Mouse (Mus musculus) cerebellum, postnatal 4 days (tissue): ENCODE results near the gene Krt35.

Experiments
- DNase-seq, 2 experiments: peaks; one replicate each; pipeline ENCODE4 v3.0.0; 2022; ENCODE audit warnings: low spot score in 2 of 2, mixed read lengths in 1 of 2

Gene Krt35

DNA sequence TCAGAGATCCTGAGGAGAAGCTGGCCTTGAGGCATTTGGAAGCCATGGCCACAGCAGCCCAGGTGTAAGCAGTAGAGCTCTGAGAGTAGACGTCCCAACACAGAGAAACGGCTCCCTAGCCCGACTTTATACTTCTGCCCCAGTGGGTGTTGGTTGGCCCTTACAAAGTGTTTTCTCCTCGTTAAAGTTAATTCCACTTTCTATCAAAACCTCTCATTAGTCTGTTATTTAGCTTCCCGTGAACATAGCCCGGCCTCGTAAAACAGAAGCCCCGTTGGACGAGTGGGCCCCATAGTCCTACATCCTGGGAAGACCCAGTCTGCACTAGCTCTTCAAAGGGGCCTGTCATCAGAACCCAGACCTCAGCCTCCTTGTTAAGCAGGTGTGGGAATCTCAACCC, at the start of gene Krt35:
Krt35 (minus strand) TSS at position 101 of the 400 bp plus-strand sequence.
- DNase-seq, result no peak

DNA sequence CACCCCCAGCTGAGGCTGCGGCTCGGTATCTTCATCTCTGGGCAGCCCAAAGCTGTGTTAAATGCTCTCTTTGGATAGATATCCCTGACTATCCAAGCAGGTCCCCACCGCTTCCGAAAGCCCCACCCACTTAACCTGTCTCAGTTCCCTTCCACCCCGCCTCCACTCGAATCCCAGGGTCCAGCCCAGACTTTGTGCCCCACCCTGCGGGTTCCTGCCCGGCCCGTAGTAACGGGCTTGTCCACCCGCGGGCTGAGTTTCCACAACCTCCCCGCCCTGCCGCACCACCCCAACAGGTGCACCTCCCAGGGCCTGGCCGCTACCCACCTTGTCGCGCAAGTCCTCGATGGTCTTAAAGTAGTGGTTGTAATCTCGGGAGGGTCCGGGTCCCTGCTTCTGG, 49.1 kb upstream of the Krt35 start:
- DNase-seq, result no peak

GRCm38 (mm10) chr11:100140966-100141365, 44.9 kb upstream of the Krt35 start:
- no peak for DNase-seq

DNA sequence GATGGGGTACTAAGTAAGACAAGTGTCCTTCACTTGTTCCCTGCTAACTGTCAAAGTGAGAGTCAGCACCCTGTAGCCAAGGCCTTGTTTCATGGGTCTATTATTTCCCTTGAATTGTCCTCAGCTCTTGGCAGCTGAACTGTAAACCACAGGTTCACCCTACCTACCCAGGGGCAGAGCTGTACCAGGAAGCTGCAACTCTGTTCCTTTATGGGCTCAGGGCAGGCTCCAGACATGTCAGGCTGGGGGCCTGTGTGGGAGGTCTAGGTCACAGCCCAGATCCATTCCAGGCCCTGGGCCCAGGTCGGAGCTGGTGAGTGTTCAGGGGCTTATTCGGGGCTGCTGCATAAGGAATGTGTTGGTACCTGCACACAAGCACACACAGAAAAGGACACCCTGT, 43.4 kb upstream of the Krt35 start:
- no peak for DNase-seq

DNA sequence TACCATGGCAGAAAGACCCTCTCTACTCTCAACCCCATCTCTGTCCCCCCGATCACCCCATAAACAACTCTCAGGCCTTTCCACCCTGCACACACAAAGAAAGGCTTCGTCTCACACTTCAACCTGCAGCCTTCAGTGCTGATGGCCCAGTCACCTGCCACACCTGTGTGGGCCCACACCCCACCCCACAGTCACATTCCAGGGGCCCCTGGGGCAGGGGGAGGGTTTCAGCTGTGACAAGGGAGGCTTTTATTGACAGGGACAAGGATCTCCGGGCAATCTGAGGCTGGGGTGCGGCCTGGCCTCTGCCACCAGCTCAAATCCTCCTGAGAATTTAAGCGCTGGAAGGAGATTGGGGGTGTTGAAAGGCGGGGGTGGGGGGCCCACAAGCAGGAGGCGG, 42.8 kb upstream of the Krt35 start:
- DNase-seq, result no peak

DNA sequence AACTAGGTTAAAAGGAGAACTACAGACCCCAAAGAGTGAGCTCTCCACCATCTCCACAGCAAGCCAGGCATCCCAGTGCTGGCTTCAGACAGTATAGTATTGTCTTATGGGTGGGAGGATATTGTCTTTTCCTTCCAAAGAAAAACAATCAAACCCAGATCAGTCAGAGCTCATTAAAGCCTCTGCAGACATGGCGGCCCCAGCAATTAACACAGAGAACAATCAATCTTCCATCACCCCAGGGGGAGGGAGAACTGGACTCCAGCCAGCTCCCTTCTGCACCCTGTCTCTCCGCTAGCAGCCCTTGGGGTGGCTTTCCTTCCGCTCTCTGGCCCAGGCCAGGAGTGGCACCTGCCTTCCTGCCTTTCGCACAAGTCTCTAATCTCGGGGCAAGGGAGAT, 41.7 kb upstream of the Krt35 start:
- no peak for DNase-seq

GRCm38 (mm10) chr11:100136559-100136958, 40.5 kb upstream of the Krt35 start:
- no peak for DNase-seq

DNA sequence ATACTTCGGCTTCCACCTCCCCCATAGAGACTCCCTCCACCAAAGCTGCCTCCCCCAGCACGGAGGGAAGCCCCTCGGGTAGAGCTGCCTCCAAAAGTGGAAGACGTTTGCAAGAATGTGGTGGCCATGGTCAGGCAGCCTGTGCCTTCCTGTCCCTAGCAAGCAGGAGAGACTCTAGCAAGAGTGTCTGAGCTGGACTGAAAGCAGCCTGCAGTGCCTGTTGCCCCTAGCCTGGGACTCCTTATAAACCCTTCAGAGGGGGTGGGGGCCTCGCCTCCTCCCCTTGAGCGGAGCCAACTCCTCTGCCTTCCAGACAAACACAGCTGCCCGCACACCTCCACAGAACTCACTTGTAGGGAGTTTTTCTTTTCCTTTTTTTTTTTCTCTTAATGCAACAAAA, 39.7 kb upstream of the Krt35 start, which contains the start of gene Krt15:
Krt15 (minus strand) TSS at position 198 of the 400 bp plus-strand sequence.
- DNase-seq, result no peak

- no peak for DNase-seq
These were observed 28.9 kb upstream of the Krt35 start for GRCm38 (mm10) chr11:100124901-100125300.

DNA sequence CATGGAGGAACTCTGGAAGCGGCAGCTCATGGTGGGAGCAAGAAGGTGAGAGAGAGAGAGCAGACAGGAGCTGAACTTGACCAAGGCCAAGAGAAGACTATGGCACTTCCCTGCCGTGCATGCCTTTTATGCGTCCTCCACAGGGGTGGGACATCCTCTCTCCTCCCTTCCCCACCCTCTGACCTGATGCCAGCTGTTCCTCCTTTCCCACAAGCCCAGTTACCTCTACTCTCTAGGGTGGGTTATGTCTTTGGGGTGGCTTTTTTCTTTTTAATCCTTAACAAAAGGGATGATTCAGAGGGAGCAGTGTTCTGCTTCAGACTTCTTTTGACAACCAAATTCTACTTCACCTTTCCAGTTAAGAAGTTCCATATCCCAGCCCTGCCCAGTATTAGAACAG, 25.4 kb upstream of the Krt35 start, which contains the start of gene Krt13:
Krt13 (minus strand) TSS at position 101 of the 400 bp plus-strand sequence.
- no peak for DNase-seq

DNA sequence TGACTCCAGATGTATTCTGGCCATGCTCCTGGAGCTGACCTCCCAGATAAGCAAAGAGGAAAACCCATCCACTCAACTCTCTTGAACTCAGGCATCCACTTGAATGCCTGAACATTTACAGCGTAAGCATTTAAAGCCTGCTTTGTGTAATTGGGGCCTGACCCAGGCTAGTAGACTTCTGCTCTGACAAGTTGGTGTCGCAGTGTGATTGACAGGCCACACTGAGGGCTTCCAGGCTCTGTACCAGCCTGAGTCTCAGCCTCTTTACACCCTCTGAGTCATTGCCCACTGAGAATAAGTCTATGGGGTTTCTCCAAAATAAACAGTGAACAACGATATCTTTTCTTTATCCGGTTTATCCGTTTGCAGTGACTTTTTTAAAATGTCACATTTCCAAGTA, 24.3 kb upstream of the Krt35 start:
- DNase-seq, result no peak

DNA sequence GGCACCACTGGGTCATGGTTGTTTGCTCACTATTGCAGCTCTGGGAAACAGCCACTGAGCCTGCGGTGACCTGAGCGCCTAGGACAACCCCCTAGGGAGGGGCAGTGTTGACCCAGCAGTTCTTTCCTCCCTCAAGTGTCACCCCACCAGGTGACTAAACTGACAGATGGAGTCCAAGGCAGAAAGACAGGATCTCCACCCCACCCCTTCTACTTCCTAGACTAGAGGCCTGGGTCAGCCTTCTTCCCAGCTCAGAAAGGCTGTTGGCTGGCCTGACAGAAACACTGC, 17.6 kb upstream of the Krt35 start:
- no peak for DNase-seq

DNA sequence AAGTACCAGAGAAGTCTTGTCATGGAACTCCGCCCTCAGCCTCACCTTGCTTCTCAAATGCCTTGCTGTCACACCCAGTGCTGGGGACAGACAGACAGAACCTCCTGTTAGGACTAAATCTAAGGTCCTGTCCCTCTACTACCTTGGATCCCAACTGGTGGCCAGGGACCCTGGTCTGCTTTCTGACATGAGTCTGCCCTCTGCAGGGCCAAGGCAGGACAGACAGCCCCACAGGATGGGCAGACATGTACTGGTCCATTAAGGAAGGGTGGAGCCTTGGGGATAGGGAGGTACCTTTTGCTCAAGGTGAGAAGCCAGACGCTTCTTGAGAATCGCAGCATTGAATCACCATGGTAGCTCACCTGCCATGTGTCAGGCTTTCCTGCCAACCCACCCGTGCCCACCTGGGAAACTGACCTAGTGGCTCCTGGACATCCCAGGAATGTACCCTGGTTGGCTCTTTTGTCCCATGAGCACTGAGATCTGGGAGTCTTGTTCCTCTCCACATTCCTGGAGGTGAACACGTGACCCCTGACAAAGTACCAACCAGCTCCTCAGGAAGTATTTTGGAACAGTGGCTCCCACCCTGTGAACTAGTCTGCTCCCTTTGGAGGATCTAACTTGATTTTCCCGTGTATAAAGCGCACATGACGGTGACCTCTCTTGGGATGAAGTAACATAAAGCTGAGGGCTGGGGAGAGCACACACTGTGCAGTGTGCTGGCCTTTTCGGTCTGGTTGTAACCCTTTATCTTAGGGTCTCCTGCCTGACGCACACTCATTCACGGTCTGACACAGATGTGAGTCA, 17.1 kb upstream of the Krt35 start:
- no peak for DNase-seq

DNA sequence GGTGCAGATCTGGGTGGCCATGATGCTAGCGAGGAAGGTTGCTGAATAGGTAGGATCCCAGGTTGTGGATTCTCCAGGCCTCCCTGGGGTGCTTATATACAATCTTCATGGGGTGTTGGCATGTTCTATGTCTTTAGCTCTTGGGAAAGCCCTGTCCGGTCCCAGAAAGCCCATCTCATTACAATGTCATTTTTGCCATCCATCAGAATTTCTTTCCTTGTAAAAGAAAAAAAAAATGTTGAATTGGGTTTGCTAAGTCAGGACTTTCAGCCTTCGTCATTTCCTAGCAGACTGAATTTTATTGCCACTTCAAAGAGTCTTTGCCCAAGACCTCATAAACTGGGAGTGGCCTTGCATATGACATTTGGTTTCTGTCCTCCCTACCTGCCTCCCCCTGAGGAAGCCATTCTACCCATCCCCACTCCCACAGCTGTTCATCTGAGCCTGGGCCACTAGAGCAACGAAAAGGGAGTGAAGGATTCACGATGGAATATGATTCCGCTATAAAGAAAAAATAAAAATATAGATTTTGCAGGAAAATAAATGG, 9.6 kb upstream of the Krt35 start, which contains the start of gene Krt36:
Krt36 (minus strand) TSS at position 51 of the 547 bp plus-strand sequence.
- no peak for DNase-seq

- DNase-seq, result no peak
These were observed 6.8 kb upstream of the Krt35 start for GRCm38 (mm10) chr11:100102693-100103429.

DNA sequence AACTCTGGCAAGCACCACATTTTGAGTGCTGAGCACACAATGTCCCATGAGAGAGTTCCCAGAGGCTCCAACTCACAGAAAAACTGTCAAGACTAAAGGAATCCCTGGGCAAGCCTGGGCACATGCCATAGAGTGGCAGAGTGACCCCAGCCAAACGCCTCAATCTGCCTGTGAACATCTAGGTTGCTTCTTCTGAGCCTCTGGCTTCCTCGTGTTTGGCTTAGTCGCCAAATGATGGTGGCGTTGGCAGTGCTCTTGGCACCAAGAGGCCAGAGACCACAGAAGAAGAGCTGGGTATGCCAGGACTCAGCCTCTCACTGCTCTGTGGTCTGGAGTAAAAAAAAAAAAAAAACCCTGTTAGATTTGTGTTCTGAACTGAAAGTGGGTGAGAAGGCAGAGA, 4.3 kb upstream of the Krt35 start:
- DNase-seq, result no peak

DNA sequence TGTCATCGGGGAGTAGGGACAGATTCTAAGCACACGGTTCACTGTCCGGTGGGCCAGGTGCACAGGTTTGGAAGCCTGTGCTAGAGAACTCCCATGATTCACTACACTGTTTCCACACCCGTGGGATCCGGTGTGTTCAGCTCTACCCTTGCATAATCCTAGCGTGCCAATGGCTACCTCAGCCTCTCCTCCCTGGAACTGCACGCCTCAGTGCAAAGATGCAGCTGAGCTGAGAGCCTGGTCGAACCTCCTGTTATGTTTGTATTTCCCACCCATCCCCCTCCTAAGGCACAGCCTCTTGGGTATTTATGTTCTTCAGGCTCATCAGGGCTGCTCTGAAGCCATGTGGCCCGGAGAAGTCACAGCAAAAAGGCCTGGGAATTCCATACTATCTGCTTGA, 1.8 kb upstream of the Krt35 start:
- no peak for DNase-seq

GRCm38 (mm10) chr11:100088378-100089025, 7.5 kb downstream of the Krt35 start:
- DNase-seq, result no peak

DNA sequence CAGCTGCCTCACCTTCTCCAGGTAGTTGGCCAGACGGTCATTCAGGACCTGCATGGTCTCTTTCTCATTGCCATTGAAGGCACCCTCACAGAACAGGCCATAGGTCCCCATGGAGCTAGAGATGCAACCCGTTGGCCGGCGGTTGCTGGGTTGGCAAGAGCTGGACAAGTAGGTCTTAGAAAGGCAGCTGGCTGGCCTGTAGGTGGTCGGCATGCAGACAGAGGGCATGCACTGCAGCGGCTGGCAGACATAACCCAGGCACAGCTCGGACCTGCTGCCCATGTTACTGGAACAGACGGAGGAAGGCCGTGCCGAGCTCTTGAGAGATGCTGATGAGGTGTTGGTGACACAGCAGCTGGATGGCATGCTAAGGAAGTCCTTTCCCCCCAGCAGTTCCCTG, 8.2 kb downstream of the Krt35 start, which contains the start of gene Krt32:
Krt32 (minus strand) TSS at position 366 of the 400 bp plus-strand sequence.
- no peak for DNase-seq

- no peak for DNase-seq
These were observed 22.2 kb downstream of the Krt35 start for GRCm38 (mm10) chr11:100073873-100074272.

DNA sequence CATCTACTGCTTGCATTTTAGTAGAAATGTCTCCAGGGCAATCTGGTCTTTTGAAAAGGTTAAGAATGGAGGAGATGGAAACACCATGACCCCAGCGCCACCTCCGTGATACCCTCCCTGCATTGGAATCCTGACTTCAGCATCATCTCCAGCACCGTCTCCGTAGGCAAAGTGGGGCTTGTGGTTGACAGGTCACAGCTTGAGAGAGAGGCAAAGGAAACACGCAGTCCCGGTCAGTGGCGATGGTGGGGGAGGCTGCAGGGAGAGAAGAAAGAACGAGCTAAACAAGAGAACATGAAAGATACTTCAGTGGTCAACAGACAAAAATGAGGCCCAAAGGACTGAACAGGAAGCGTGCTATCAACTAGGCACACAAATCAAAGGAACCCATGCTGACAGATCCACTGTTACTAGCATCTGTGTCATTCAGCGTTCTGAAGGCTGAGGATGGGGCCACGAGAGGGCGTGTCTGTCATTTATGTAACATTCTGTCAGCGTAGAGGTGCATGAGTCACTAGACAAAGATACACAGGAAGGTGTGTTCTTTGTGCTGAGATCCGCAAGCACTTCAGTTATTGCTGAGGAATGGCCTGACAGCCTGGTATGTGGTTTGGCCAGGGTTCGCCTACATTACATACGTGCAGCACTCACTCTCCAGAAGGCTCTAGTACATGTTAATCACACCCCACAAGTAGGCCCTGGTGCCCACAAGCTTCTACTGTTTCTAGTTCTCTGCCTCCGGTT, 28.6 kb downstream of the Krt35 start:
- DNase-seq, result no peak
